Mouse (Mus musculus) adrenal gland, adult 8-10 months (tissue): ENCODE measurements around the gene Ascc1. TPM values are rescaled to one million over a fixed set of nuclear protein-coding genes. Genes with fewer than 3 reads are reported as not detected.

Experiments
- DNase-seq: peaks from one replicate; pipeline ENCODE4 v3.0.0; 2022
- total RNA-seq, 4 experiments: library from RNA; stranded (reverse); gene quantifications; 2 replicates each; pipeline ENCODE4 v1.2.4; 2022

The Ascc1 gene
- total RNA-seq, 4 experiments from 2014 or later = 32.6 to 37.8 (median 35.5) TPM

GRCm38 (mm10) chr10:60080601-60080981 is 78.0 kb downstream of the Ascc1 start:
- DNase-seq = no peak

GRCm38 (mm10) chr10:60080982-60081825 is 78.6 kb downstream of the Ascc1 start:
- DNase-seq = no peak

GRCm38 (mm10) chr10:60081905-60082304 is 79.3 kb downstream of the Ascc1 start:
- peak; percentile 60 for DNase-seq

GRCm38 (mm10) chr10:60084065-60084464 is 81.5 kb downstream of the Ascc1 start:
- no peak for DNase-seq

GRCm38 (mm10) chr10:60092311-60092710 is 89.7 kb downstream of the Ascc1 start:
- DNase-seq = no peak

- no peak for DNase-seq
These were observed 91.1 kb downstream of the Ascc1 start for GRCm38 (mm10) chr10:60093751-60094150.

- DNase-seq = no peak
These were observed 93.0 kb downstream of the Ascc1 start for GRCm38 (mm10) chr10:60095558-60095957.

- no peak for DNase-seq
These were observed 93.7 kb downstream of the Ascc1 start for GRCm38 (mm10) chr10:60096302-60096701.

- DNase-seq = no peak
These were observed 94.5 kb downstream of the Ascc1 start for GRCm38 (mm10) chr10:60097146-60097545.

- no peak for DNase-seq
These were observed 95.2 kb downstream of the Ascc1 start for GRCm38 (mm10) chr10:60097774-60098173.

GRCm38 (mm10) chr10:60105391-60106145 is 103.0 kb downstream of the Ascc1 start:
- DNase-seq = no peak

GRCm38 (mm10) chr10:60106146-60106530 is 103.5 kb downstream of the Ascc1 start, which contains the start of gene Spock2:
Gene Spock2 (plus strand): TSS chr10:60106219.
- peak; percentile 39 for DNase-seq

GRCm38 (mm10) chr10:60106531-60107186 is 104.1 kb downstream of the Ascc1 start:
- no peak for DNase-seq

GRCm38 (mm10) chr10:60107448-60107847 is 104.8 kb downstream of the Ascc1 start:
- no peak for DNase-seq

- DNase-seq = no peak
These were observed 105.9 kb downstream of the Ascc1 start for GRCm38 (mm10) chr10:60108321-60109111.

GRCm38 (mm10) chr10:60109336-60109735 is 106.7 kb downstream of the Ascc1 start:
- DNase-seq = no peak

- DNase-seq = no peak
These were observed 107.4 kb downstream of the Ascc1 start for GRCm38 (mm10) chr10:60109989-60110388.

GRCm38 (mm10) chr10:60110908-60111475 is 108.4 kb downstream of the Ascc1 start:
- no peak for DNase-seq

- no peak for DNase-seq
These were observed 111.5 kb downstream of the Ascc1 start for GRCm38 (mm10) chr10:60113965-60114690.

- no peak for DNase-seq
These were observed 113.0 kb downstream of the Ascc1 start for GRCm38 (mm10) chr10:60115345-60116185.
